Mouse (Mus musculus): ENCODE measurements around the gene Ptpn11. TPM values are rescaled to one million over a fixed set of nuclear protein-coding genes. Genes with fewer than 3 reads are reported as not detected.

Gene Ptpn11
- polyA plus RNA-seq, 1 experiment from 2014 or later = 25.1 TPM

DNA sequence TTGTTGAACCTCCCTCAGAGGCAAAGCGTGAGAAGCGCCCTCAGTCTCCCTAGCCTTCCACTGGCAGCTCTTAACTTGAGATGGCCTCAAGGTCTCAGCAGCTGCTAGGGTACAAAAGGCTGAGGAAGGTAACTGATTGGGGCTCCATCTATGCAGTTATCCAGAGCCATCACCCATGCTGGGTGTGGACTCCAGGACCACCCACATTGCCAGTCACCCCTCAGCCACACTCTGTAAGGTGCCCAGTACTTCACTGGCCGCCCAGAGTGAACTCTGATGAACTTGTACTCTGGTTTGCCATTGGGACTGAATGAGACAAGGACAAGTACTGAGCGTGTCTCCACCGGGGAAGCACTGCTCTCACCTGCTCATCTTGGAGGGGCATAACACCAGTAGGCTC is 61.9 kb downstream of the Ptpn11 start:
- Histone ChIP-seq H3K36me3 (replicated peaks) (peaks cover 50% of the 10 kb centered on the region), H3K4me3 (no peak overlapping the region)
- WGBS = 94% methylated on average over 5 of the region's 5 CpGs

DNA sequence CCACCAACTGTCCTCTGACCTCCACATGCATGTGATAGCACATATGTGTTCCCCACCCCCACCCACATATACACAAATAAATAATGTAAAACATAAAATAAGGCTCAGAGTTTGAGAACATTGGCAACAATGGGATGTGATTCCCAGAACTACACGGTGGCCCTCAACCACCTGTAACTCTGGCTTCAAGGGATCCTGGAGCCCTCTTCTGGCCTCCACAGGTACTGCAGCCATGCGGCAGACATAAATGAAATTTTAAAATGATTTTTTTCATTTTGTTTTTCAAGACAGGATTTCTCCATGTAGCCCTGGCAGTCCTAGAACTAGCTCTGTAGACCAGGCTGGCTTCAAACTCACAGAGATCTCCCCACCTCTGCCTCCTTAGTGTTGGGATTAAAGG is 65.1 kb downstream of the Ptpn11 start:
- Histone ChIP-seq H3K27me3 (ENCODE audit: poor library complexity, severe bottlenecking) (no peaks in the 10 kb centered on the region), H3K4me3 (no peak overlapping the region), H3K36me3 (replicated peaks) (peaks cover 18% of the 10 kb centered on the region), H3K4me1 (no peaks in the 10 kb centered on the region), H3K9me3 (no peaks in the 10 kb centered on the region), H3K27ac (no peak overlapping the region)
- 71% methylated on average over 2 of the region's 2 CpGs for WGBS
- DNase-seq (ENCODE audit: extremely low spot score, low spot score) = no peak

More for the DNA sequence above, 61.9 kb downstream of the Ptpn11 start:
- H3K27me3 ChIP-seq (ENCODE audit: poor library complexity, severe bottlenecking) = no peaks in the 10 kb centered on the region
- H3K27ac ChIP-seq = no peak overlapping the region
- H3K4me1 ChIP-seq = no peaks in the 10 kb centered on the region
- no peaks in the 10 kb centered on the region for H3K9me3 ChIP-seq
- no peak for DNase-seq (ENCODE audit: extremely low spot score, low spot score)

DNA sequence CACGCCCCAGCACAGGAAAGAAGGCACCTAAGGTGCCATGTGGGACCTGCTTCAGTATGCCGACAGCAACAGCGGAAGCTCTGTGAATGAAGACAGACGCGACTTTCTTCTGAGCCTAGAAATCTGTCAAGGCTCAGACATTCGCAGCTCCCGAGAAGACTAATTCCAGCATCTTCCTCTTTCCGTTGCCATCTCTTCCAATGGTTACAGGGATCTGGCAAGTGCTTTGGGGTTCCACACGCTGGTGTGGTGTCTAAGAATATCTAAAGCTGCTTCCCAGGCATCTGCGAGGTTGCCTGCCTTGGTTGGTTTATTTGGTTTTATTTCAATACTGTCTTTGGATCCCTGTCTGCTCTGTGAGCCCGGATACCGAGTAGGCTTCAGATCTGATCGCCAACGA is 65.6 kb downstream of the Ptpn11 start:
- DNase-seq (ENCODE audit: extremely low spot score, low spot score) = no peak
- WGBS = 89% methylated on average over 14 of the region's 14 CpGs
- Histone ChIP-seq H3K27ac (no peak overlapping the region), H3K27me3 (ENCODE audit: poor library complexity, severe bottlenecking) (no peaks in the 10 kb centered on the region), H3K4me1 (no peaks in the 10 kb centered on the region), H3K9me3 (no peaks in the 10 kb centered on the region), H3K36me3 (replicated peaks) (peaks cover 16% of the 10 kb centered on the region), H3K4me3 (no peak overlapping the region)

DNA sequence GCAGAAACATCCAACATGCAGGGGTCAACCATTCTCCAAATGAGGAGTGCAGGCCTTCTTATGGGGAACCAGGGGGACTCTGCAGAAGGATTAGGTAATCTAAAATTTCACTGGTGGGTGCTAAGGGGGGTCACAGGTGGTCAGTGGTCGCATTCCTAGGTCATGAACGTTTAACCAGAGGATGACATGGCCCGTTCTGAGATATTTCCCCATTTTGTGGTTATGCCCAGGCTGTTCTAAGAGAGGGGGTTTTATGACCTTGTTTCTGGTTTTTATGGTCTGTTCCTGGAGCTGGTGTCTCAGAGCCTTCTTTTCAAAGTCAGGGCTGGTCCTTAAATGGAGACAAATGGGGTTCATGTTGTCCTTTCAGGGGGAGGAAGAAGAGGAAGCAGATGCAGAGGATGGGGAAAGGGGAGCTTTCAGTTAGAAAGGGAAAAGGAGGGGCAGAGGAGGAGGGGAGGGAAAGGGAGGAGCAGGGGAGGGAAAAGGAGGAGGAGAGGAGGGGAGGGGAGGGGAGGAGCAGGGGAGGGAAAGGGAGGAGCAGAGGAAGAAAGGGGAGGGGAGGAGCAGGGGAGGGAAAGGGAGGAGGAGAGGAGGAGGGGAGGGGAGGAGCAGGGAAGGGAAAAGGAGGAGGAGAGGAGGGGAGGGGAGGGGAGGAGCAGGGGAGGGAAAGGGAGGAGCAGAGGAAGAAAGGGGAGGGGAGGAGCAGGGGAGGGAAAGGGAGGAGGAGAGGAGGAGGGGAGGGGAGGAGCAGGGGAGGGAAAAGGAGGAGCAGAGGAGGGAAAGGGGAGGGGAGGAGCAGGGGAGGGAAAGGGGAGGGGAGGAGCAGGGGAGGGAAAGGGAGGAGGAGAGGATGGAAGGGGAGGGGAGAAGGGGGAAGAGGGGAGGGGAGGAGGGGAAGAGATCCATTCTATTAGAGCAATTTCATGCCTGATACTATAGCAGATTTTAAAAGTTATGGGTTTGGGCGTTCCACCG is 66.7 kb downstream of the Ptpn11 start:
- DNase-seq (ENCODE audit: extremely low spot score, low spot score) = no peak
- no peak overlapping the region for H3K27ac ChIP-seq

DNA sequence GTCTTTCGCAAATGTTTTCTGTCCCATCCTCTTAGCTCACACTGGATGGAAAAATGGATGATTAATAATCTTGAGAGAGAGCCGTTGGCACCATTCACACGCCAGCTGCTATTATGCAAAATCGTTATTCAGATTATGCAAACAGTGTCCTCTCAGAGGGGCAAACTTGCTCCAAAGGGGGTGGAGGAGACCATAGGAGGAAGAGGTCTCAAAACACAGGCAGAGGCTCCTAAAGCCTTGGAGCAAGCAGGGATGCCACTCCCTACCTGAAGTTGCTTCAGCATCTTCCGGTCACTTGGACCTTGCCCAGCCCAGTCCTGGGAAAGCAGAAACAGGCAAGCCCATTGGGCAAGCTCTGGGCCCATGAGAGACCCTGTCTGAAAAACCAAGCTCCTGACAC is 67.8 kb downstream of the Ptpn11 start:
- Histone ChIP-seq H3K4me1 (peaks cover 5% of the 10 kb centered on the region), H3K27ac (no peak overlapping the region), H3K4me3 (no peak overlapping the region), H3K36me3 (replicated peaks) (no peaks in the 10 kb centered on the region), H3K9me3 (no peaks in the 10 kb centered on the region), H3K27me3 (ENCODE audit: poor library complexity, severe bottlenecking) (no peaks in the 10 kb centered on the region)
- DNase-seq (ENCODE audit: extremely low spot score, low spot score) = no peak
- 93% methylated on average over 5 of the region's 5 CpGs for WGBS

More for the DNA sequence above, 66.7 kb downstream of the Ptpn11 start:
- H3K9me3 ChIP-seq = no peaks in the 10 kb centered on the region
- no peak overlapping the region for H3K4me3 ChIP-seq
- 85% methylated on average over 5 of the region's 5 CpGs for WGBS
- peaks cover 4% of the 10 kb centered on the region for H3K4me1 ChIP-seq
- peaks cover 7% of the 10 kb centered on the region for H3K36me3 ChIP-seq (replicated peaks)
- no peaks in the 10 kb centered on the region for H3K27me3 ChIP-seq (ENCODE audit: poor library complexity, severe bottlenecking)

DNA sequence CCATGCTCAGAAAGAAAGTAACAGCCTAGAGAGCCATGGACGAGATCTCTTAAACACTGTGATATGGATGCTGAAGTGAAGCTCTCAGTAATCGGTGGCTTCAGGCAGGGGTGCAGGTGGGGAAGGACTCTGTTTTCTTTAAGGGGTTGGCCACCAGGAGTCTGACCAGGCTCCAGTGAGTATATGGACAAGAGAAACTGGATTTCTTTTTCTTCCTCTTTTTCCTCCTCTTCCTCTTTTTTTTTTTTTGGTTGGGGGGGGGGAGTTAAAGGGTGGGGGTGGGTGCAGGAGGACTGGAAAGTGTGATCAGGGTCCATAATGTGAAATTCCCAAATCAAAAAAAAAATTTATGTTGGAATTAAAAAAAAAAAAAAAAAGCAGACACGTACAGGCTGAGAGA is 68.6 kb downstream of the Ptpn11 start:
- Histone ChIP-seq H3K36me3 (replicated peaks) (no peaks in the 10 kb centered on the region), H3K4me1 (peaks cover 7% of the 10 kb centered on the region), H3K4me3 (no peak overlapping the region), H3K9me3 (no peaks in the 10 kb centered on the region), H3K27ac (no peak overlapping the region), H3K27me3 (ENCODE audit: poor library complexity, severe bottlenecking) (no peaks in the 10 kb centered on the region)
- WGBS = 87% methylated on average over 3 of the region's 3 CpGs
- DNase-seq (ENCODE audit: extremely low spot score, low spot score) = no peak

DNA sequence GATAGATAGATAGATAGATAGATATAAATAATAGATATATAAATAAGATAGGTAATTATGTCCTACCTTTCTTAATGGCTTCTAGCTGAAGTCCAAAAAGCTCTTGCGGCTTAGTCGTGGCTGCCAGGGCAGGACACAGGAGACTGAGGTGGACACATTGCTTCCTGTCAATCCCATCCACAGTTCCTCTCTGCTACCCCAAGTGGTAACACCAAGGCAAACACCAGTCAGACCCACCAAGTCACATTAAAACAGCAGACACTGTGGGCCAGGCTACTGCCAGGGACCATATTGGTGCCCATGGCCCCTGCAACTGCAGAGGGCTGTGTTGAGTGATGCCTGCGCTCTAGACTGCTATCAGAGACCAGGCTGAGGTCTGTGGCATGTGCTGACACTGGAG is 69.2 kb downstream of the Ptpn11 start:
- H3K4me1 ChIP-seq = peaks cover 12% of the 10 kb centered on the region
- H3K4me3 ChIP-seq = no peak overlapping the region
- no peaks in the 10 kb centered on the region for H3K36me3 ChIP-seq (replicated peaks)
- no peaks in the 10 kb centered on the region for H3K27me3 ChIP-seq (ENCODE audit: poor library complexity, severe bottlenecking)
- no peaks in the 10 kb centered on the region for H3K9me3 ChIP-seq
- DNase-seq (ENCODE audit: extremely low spot score, low spot score) = no peak
- H3K27ac ChIP-seq = no peak overlapping the region
- 94% methylated on average over 3 of the region's 3 CpGs for WGBS

DNA sequence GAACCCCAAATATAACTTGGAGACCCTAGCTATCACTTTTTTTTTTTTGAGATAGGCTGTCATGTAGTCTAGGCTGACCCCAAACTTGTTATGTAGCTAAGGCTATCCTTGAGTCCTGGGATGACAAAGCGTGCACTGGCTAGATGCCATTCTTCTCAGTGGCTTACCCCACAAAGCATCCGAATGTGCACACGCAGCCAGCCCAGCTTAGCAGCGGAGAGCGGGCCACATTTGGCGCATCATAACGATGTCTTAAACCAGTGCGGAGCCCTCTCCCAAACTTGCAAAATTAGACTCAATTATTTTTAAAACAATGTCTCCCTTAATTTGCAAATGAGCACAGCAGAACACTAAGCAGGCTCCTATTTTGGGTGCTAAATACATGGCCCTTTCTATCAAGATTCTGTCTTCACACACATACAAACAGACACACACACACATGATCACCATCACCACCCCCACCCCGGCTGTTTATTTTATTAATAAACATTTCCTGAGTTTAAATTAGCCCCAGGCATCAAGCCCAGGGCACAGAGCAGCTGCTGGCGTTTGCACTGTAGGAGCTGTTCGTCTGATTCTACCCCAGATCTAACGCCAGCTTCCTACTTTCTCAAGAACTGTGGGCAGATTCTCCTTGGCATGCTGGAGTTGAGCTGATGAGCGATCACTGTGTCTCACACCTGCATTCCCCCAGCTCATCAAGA is 71.7 kb downstream of the Ptpn11 start:
- Histone ChIP-seq H3K4me1 (peaks cover 30% of the 10 kb centered on the region), H3K27ac (no peak overlapping the region), H3K27me3 (ENCODE audit: poor library complexity, severe bottlenecking) (no peaks in the 10 kb centered on the region), H3K9me3 (no peaks in the 10 kb centered on the region), H3K4me3 (no peak overlapping the region), H3K36me3 (replicated peaks) (no peaks in the 10 kb centered on the region)
- 86% methylated on average over 13 of the region's 13 CpGs for WGBS
- DNase-seq (ENCODE audit: extremely low spot score, low spot score) = no peak

DNA sequence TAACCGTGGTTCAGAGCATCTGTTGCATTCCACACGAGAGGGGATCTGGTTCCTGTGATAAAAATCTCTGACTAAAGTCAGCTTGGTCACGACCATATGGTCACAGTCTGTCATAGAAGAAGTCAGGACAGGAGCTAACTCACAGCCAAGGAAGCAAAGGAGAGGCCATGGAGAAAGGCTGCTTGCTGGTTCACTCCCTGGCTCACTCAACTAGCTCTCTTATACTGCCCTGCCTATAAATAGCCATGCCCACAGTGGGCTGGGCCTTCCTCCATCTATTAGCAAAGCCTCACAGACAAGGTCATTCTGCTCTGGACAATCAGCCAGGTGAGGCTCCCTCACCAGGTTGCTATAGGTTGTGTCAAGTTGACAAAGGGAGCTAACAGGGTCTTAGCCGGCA is 72.9 kb downstream of the Ptpn11 start:
- Histone ChIP-seq H3K9me3 (no peaks in the 10 kb centered on the region), H3K4me1 (peaks cover 30% of the 10 kb centered on the region), H3K27me3 (ENCODE audit: poor library complexity, severe bottlenecking) (no peaks in the 10 kb centered on the region), H3K27ac (no peak overlapping the region), H3K36me3 (replicated peaks) (no peaks in the 10 kb centered on the region), H3K4me3 (no peak overlapping the region)
- DNase-seq (ENCODE audit: extremely low spot score, low spot score) = no peak
- 82% methylated on average over 4 of the region's 4 CpGs for WGBS

DNA sequence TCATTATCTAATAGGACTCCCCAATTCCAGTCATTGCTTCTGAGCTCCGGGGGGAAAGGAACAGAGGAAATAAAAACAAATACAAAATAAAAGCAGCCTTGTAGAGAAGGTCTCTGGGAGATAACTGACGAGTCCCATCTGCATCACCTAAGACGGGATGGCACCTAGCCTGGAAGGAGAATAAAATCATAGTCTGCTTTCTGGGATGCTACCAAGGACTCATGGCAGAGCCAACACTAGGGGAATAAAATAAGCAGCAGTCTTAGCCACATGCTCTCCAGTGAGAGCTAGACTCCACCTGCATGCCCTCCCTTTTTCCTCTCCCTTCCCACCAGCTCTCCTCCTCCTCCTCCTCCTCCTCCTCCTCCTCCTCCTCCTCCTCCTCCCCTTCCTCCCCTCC is 74.3 kb downstream of the Ptpn11 start:
- DNase-seq (ENCODE audit: extremely low spot score, low spot score) = no peak
- H3K4me3 ChIP-seq = no peak overlapping the region
- 83% methylated on average over 3 of the region's 3 CpGs for WGBS
- no peaks in the 10 kb centered on the region for H3K27me3 ChIP-seq (ENCODE audit: poor library complexity, severe bottlenecking)
- H3K36me3 ChIP-seq (replicated peaks) = no peaks in the 10 kb centered on the region
- H3K27ac ChIP-seq = no peak overlapping the region
- peaks cover 33% of the 10 kb centered on the region for H3K4me1 ChIP-seq
- no peaks in the 10 kb centered on the region for H3K9me3 ChIP-seq

DNA sequence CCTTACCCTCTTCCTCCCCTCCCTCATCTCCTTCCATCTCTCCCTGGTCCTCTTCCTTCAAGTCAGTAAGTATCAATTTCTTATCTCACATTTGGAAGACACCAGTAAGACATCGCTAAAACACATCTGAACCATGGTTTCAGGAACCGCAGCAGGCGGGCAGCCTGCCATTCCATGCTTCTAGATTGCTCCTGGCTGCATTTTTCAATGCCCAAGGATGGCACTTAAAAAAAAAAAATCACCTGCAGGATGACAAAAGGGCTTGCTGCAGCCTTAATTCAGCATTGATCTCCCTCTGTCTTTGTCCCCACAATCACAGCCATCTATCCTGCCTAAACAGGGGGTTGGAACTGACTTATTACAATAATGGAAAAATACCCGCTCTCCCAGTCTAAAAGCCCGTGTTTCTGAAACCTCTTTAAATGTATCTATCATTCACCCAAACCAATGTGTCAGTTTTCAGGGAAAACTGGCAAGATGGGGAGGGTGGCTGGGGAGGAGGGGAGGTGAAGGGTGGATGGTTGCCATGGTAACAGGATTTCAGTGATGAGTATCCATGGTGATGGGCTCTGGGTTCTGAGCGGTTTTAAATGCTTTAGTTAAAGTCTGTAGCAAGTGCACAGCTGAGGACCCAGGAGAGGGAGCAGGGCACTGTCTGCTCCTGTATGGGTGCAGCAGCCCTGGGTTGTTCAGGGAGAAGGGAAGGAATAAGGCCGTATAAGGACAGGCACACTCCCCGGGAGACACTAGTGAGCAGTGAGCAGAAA is 75.6 kb downstream of the Ptpn11 start:
- DNase-seq (ENCODE audit: extremely low spot score, low spot score) = peak; percentile 23
- no peaks in the 10 kb centered on the region for H3K27me3 ChIP-seq (ENCODE audit: poor library complexity, severe bottlenecking)
- no peak overlapping the region for H3K4me3 ChIP-seq
- 67% methylated on average over 8 of the region's 8 CpGs for WGBS
- H3K27ac ChIP-seq = peak overlapping the region; percentile 37
- no peaks in the 10 kb centered on the region for H3K9me3 ChIP-seq
- no peaks in the 10 kb centered on the region for H3K36me3 ChIP-seq (replicated peaks)
- peaks cover 33% of the 10 kb centered on the region for H3K4me1 ChIP-seq

DNA sequence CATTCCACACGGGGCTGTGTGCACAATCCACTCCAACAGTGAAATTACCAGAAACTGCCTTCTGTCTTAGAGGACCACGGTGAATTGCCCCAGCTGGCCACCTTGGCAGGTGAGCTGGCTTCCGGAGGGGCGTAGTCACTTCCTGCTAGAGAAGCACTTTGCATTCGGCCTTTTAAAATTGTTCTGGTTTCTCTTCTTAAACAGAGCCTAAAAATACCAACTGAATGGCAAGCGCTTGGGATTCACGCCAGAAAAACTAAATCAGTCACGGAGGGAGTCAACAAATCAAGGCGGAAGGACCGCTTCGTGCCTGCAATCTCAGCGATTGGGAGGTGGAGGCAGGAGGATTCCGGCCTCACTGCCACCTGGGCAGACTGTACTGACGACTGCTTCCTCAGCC is 77.0 kb downstream of the Ptpn11 start:
- Histone ChIP-seq H3K27me3 (ENCODE audit: poor library complexity, severe bottlenecking) (no peaks in the 10 kb centered on the region), H3K4me3 (no peak overlapping the region), H3K4me1 (peaks cover 29% of the 10 kb centered on the region), H3K9me3 (no peaks in the 10 kb centered on the region), H3K27ac (no peak overlapping the region), H3K36me3 (replicated peaks) (no peaks in the 10 kb centered on the region)
- 86% methylated on average over 14 of the region's 14 CpGs for WGBS
- no peak for DNase-seq (ENCODE audit: extremely low spot score, low spot score)
